ENCODE assay signal across 8 mouse cellular contexts in the genomic region with DNA sequence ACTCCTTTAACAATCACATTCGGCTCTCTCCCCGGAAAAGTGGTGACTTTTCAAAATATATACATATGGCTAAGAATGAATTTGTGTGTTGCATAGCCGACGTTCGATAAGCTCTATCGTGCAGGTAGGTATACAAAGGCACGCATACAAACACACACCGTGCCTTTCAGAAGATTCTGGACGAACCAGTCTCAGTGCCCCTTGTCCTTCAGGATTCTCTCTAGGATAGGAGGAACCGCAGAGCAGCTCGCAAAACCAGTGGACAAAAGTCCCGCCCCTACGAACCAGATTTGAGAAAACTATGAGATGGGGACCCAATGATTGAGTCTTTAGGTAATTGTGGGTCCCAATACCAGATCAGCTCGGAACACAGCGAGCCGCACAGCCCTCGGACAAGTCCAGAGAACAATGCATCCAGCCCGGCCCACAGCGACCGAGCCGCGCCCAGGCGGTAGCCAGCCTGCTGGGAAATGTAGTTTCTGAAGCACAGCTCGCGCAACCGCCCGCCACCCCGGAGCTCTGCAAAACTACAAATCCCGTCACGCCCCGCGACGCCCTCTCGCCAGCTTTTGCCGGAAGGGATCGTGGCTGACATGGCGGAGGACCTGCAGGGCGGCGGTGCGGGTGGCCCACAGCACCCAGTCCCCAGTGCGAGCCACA. TPM values are rescaled to one million over a fixed set of nuclear protein-coding genes. Genes with fewer than 3 reads are reported as not detected.
DNase-seq lines count a peak whose midpoint lies in the region; ATAC-seq lines count a peak whose summit lies in the region.

A gene (plus strand): TSS at position 565 of the 660 bp plus-strand sequence.

- H3K4me1 ChIP-seq in heart, embryonic 10.5 days: 0 out of 2 replicates have a peak, but pooled peaks cover 5% of the 10 kb centered on the region
- H3K4me1 ChIP-seq in kidney, embryonic 15.5 days: peaks cover 22% of the 10 kb centered on the region

- peak; percentile 96 for DNase-seq in B cell, adult 2 months
- DNase-seq in brain, adult 2 months (ENCODE audit: low read depth, low spot score): peak; percentile 98
- peak; percentile 99 for DNase-seq in heart, embryonic 10.5 days (ENCODE audit: low spot score)
- DNase-seq in liver: peak; percentile 97
- DNase-seq in spleen, postnatal 4 days (ENCODE audit: low spot score in 2 of 2): peak; percentile 95 to 97

- ATAC-seq in erythroblast, adult 5-6 weeks (replicated peaks; ENCODE audit: low FRiP score, poor library complexity, severe bottlenecking): peak; percentile 99
- ATAC-seq in kidney, embryonic 15.5 days (replicated peaks; ENCODE audit: low FRiP score): peak; percentile 100
- peak; percentile 100 for ATAC-seq in monocyte, adult 5-6 weeks (replicated peaks; ENCODE audit: insufficient number of reproducible peaks, low FRiP score, low TSS enrichment, poor library complexity, severe bottlenecking)

- H3K36me3 ChIP-seq in heart, embryonic 10.5 days: peaks cover 11% of the 10 kb centered on the region; the same call in 1 of the 2 replicates
- H3K36me3 ChIP-seq in kidney, embryonic 15.5 days: peaks cover 15% of the 10 kb centered on the region

- peak within 1 kb of the TSS; percentile 93 for H3K4me3 ChIP-seq in heart, embryonic 10.5 days
- H3K4me3 ChIP-seq in kidney, embryonic 15.5 days (replicated peaks): peak within 1 kb of the TSS; percentile 84

- peak within 1 kb of the TSS; percentile 62 for H3K4me2 ChIP-seq in kidney, embryonic 15.5 days

- H3K27ac ChIP-seq in heart, embryonic 10.5 days: peak within 1 kb of the TSS; percentile 94
- H3K27ac ChIP-seq in kidney, embryonic 15.5 days: peak within 1 kb of the TSS; percentile 88

- WGBS in heart, embryonic 10.5 days: 1% methylated on average over 41 of the region's 41 CpGs
- WGBS in kidney, embryonic 15.5 days: under 1% methylated on average over 41 of the region's 41 CpGs

- no peaks in the 10 kb centered on the region for H3K27me3 ChIP-seq in heart, embryonic 10.5 days (ENCODE audit: insufficient read depth, poor library complexity, severe bottlenecking)
- no peaks in the 10 kb centered on the region for H3K27me3 ChIP-seq in kidney, embryonic 15.5 days

- peaks cover 3% of the 10 kb centered on the region; the same call in 1 of the 2 replicates for H3K9me3 ChIP-seq in heart, embryonic 10.5 days
- no peaks in the 10 kb centered on the region for H3K9me3 ChIP-seq in kidney, embryonic 15.5 days (replicated peaks)

- peak within 1 kb of the TSS; percentile 82 for H3K9ac ChIP-seq in kidney, embryonic 15.5 days

RNA-seq across cellular contexts. Expression of the gene that starts here (rescaled TPM):
- 7.7 and 18.1 TPM in 2 replicates for total RNA-seq in erythroblast, adult 5-6 weeks (2015; ENCODE audit: low replicate concordance)
- 7.5 and 12.0 TPM in 2 replicates for total RNA-seq in erythroblast, adult 5-6 weeks (2017; ENCODE audit: low replicate concordance)
- 34.9 and 43.6 TPM in 2 replicates for polyA plus RNA-seq in heart, embryonic 10.5 days (2016; fragmentation: Nextera tagmentation; extraction: Ambion mirVana)
- 43.2 TPM in 2 replicates for polyA plus RNA-seq in kidney, embryonic 15.5 days (2015; fragmentation: Nextera tagmentation; extraction: Ambion mirVana)
- 31.8 to 72.7 TPM (median 37.9 TPM) in 3 replicates for total RNA-seq in monocyte, adult 5-6 weeks (2017)

Comparison
In these comparisons a context has a peak if more than half of its experiments do, and no peak if none do; other contexts are left out.
1. Peak in every context shown above with its lines: DNase-seq, ATAC-seq, H3K4me3 ChIP-seq and H3K27ac ChIP-seq.